Mouse (Mus musculus): ENCODE results near the gene Kcnq1. TPM values are rescaled to one million over a fixed set of nuclear protein-coding genes. Genes with fewer than 3 reads are reported as not detected.
A peak's percentile ranks its signal among the peaks of the same experiment; 100 is the strongest.

The Kcnq1 gene
- total RNA-seq, 1 experiment from 2014 or later, result not detected

DNA sequence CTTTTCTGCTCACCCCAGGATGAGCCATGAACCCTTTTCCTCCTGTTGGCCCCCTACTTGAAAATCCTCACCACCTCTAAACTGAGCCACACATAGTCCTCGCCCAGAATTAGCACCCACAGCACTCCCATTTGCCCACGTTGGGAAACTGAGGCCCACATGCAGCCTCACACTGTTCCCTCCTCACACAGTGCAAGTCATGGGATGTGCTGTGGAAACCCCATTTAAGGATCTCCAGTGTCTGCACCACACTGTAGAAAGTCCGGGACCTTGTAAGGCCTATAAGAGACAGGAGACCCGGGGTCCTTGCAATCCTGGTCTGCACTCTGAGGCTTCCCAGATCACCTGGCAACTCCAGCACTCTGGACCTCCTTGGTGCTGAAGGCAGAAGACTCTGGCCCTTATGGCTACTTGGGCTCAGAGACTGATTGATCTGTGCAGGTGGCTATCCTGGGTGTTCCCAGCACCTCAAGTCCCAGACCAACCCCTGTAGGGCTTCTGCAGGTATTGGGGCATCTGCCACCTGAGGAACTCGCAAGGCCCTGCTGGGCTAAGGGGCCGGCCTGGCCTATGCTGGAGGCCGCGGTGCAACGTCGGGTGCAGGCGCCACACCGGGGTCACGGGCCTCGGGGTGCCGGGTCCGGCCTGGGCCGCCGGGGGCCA lies 331.2 kb downstream of the Kcnq1 start:
- no peak for ATAC-seq (replicated peaks in 1 of 2; ENCODE audit: insufficient read depth in 1 of 2, low FRiP score in 2 of 2, low TSS enrichment in 1 of 2, low read depth in 1 of 2, poor library complexity in 2 of 2, severe bottlenecking in 2 of 2)

- ATAC-seq (replicated peaks in 1 of 2; ENCODE audit: insufficient read depth in 1 of 2, low FRiP score in 2 of 2, low TSS enrichment in 1 of 2, low read depth in 1 of 2, poor library complexity in 2 of 2, severe bottlenecking in 2 of 2), result no peak
Observed at GRCm38 (mm10) chr7:143437894-143438581, 331.9 kb downstream of the Kcnq1 start.

GRCm38 (mm10) chr7:143438965-143439364 lies 332.8 kb downstream of the Kcnq1 start:
- no peak for ATAC-seq (replicated peaks in 1 of 2; ENCODE audit: insufficient read depth in 1 of 2, low FRiP score in 2 of 2, low TSS enrichment in 1 of 2, low read depth in 1 of 2, poor library complexity in 2 of 2, severe bottlenecking in 2 of 2)

- no peak for ATAC-seq (replicated peaks in 1 of 2; ENCODE audit: insufficient read depth in 1 of 2, low FRiP score in 2 of 2, low TSS enrichment in 1 of 2, low read depth in 1 of 2, poor library complexity in 2 of 2, severe bottlenecking in 2 of 2)
Observed at GRCm38 (mm10) chr7:143444580-143444954, 338.4 kb downstream of the Kcnq1 start.

DNA sequence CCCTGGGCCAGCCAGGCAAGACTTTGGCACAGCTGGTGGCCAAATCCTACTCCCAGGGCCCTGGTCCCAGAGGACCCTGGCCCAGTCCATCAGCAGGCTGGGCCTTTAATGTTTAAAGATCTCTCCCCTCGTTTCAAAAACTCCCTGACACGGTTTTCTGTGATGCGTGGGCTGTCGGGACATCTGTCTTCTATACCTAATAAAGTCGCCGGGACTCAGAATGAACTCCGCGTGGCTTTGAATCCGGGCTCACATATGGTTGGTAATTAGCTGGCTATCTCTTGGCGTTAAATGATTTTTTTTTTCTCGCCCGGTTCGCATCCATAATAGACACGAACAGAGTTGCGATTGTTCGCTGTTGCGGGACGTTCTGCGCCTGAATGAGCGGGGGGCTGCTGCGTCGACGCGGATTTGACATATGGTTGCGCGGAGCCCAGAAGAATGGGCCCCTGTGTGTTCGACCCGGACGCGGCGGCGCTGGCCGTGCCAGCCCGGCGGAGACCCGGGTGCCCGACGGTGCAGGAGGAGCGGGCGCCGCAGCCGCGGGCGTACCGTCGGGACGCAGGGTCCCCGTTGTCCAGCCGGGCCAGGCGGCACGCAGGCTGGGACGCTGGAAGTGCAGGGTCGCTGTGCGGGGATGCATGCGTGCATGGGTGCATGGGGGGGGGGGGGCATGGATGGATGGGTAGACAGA lies 338.9 kb downstream of the Kcnq1 start:
- no peak for ATAC-seq (replicated peaks in 1 of 2; ENCODE audit: insufficient read depth in 1 of 2, low FRiP score in 2 of 2, low TSS enrichment in 1 of 2, low read depth in 1 of 2, poor library complexity in 2 of 2, severe bottlenecking in 2 of 2)

- ATAC-seq (replicated peaks in 1 of 2; ENCODE audit: insufficient read depth in 1 of 2, low FRiP score in 2 of 2, low TSS enrichment in 1 of 2, low read depth in 1 of 2, poor library complexity in 2 of 2, severe bottlenecking in 2 of 2), result no peak
Observed at GRCm38 (mm10) chr7:143445651-143446460, 339.7 kb downstream of the Kcnq1 start.

- ATAC-seq (replicated peaks in 1 of 2; ENCODE audit: insufficient read depth in 1 of 2, low FRiP score in 2 of 2, low TSS enrichment in 1 of 2, low read depth in 1 of 2, poor library complexity in 2 of 2, severe bottlenecking in 2 of 2), result no peak
Observed at GRCm38 (mm10) chr7:143447130-143447529, 341.0 kb downstream of the Kcnq1 start.

GRCm38 (mm10) chr7:143458963-143459331 lies 352.8 kb downstream of the Kcnq1 start:
- no peak for ATAC-seq (replicated peaks in 1 of 2; ENCODE audit: insufficient read depth in 1 of 2, low FRiP score in 2 of 2, low TSS enrichment in 1 of 2, low read depth in 1 of 2, poor library complexity in 2 of 2, severe bottlenecking in 2 of 2)

DNA sequence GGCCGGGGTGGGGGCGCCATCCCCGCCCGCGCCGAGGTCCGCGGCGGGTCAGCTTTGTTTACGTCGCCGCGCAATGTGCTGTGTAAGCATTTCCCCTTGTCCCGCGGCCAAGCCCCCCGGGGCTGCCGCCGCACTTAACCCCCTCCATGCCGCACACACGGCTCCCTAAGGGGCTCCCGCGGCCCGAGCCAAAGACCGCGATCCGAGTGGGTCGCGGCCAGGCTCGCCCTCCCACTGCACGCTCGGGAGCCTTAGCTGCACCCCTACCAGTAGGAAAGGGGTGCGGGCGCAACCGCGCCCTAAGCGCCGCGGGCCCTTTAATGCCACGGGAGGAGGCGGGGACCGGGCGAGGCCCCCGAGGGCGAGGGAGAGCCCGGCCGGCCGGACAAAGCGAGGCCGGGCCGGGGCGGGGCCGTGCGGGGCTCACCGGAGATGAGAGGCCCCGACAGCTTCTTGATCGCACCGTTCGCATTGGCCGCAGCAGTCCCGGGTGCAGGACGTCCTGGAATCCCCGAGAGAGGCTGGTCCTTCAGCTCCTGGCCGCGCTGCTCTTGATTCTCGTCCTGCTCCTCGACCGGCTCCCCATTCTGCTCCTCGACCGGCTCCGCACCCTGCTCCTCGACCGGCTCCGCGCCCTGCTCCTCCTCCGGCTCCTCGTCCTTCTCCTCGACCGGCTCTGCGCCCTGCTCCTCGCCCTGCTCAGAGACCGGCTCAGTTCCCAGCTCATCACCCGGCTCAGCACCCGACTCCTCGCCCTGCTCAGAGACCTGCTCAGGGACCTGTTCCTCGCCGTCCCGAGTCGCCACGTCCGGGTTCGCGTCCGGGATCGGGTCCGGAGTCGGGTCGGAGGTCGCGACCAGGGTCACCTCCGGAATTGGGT lies 353.4 kb downstream of the Kcnq1 start:
- no peak for ATAC-seq (replicated peaks in 1 of 2; ENCODE audit: insufficient read depth in 1 of 2, low FRiP score in 2 of 2, low TSS enrichment in 1 of 2, low read depth in 1 of 2, poor library complexity in 2 of 2, severe bottlenecking in 2 of 2)

- ATAC-seq (replicated peaks in 1 of 2; ENCODE audit: insufficient read depth in 1 of 2, low FRiP score in 2 of 2, low TSS enrichment in 1 of 2, low read depth in 1 of 2, poor library complexity in 2 of 2, severe bottlenecking in 2 of 2), result no peak
Observed at GRCm38 (mm10) chr7:143460217-143460834, 354.2 kb downstream of the Kcnq1 start.

DNA sequence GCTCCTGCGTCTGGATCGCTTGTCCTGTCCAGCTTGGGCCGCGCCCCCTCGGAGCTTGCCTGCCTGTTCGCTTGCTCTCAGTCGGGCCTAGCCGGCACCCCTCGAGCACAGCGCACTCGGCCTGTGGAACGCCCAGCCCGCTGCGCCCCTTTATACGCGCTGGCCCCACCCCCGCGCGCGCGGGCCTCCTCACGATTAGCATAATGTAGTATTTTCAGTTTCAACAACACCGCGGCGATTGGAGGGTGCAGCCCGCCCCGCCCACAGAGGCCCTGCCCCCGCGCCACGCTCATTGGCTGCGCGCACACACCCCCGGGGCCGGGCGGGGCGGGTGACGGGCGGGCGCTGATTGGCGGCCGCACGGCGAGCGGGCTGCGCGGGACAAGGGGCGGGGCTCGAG lies 354.7 kb downstream of the Kcnq1 start, which contains the start of gene Cdkn1c:
Cdkn1c (minus strand) TSS at position 177 of the 400 bp plus-strand sequence.
- ATAC-seq (replicated peaks in 1 of 2; ENCODE audit: insufficient read depth in 1 of 2, low FRiP score in 2 of 2, low TSS enrichment in 1 of 2, low read depth in 1 of 2, poor library complexity in 2 of 2, severe bottlenecking in 2 of 2), result peak; percentile 66 to 67

GRCm38 (mm10) chr7:143461294-143461870 lies 355.2 kb downstream of the Kcnq1 start:
- no peak for ATAC-seq (replicated peaks in 1 of 2; ENCODE audit: insufficient read depth in 1 of 2, low FRiP score in 2 of 2, low TSS enrichment in 1 of 2, low read depth in 1 of 2, poor library complexity in 2 of 2, severe bottlenecking in 2 of 2)

DNA sequence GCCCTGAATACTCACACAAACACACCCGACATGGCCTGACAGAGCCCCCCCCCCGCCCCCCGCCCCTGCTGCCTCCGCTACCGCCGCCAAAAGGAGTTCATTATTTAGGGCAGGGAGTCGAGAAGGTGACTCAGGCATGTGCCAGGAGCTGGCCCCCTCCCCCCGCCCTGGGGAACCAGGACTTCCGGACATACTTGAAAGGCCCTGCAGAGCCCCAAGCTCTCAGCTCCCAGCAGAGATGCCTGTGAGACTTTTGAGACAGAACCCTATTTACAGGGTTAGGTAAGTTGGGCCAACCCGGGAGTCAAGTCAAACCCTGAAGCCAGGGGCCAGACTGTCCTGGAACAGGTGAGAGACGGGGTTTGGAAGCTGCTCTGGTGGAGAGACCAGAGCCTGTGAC lies 355.8 kb downstream of the Kcnq1 start:
- ATAC-seq (replicated peaks in 1 of 2; ENCODE audit: insufficient read depth in 1 of 2, low FRiP score in 2 of 2, low TSS enrichment in 1 of 2, low read depth in 1 of 2, poor library complexity in 2 of 2, severe bottlenecking in 2 of 2), result no peak

- ATAC-seq (replicated peaks in 1 of 2; ENCODE audit: insufficient read depth in 1 of 2, low FRiP score in 2 of 2, low TSS enrichment in 1 of 2, low read depth in 1 of 2, poor library complexity in 2 of 2, severe bottlenecking in 2 of 2), result no peak
Observed at GRCm38 (mm10) chr7:143462516-143462915, 356.4 kb downstream of the Kcnq1 start.

DNA sequence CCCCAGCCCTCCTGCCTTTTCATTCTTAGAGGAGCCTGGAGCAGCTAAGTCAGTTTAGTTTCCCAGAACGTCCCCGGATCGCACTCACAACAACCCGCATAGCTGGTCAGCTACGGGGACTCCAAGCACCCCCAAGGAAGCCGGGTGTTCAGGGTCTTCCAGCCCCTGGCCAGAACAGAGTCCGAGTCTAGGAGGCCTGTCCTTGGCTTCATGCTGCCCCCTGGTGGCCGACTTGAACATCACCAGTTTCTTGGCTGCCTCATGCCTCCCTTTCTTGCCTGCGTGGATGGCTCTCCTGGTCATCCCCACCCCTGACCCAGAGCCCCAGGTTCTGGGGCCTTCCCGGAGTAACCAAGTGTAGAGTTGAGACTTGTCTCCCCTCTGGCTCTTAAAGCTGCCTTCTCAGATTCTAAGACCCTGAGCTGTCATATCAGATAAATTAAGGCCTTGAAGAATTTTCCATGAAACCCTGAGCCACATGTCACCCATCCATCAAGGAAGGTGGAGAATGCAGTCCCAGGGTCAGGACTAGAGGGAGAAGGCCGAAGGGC lies 357.8 kb downstream of the Kcnq1 start:
- ATAC-seq (replicated peaks in 1 of 2; ENCODE audit: insufficient read depth in 1 of 2, low FRiP score in 2 of 2, low TSS enrichment in 1 of 2, low read depth in 1 of 2, poor library complexity in 2 of 2, severe bottlenecking in 2 of 2), result 0 out of 4 replicates have a peak, but pooled peaks of 1 of the 2 experiments have one; percentile 26

Data from hematopoietic stem cell, adult 5-6 weeks (primary cell).